Mouse (Mus musculus): ENCODE measurements at regions not wholly inside any gene's neighbourhood (a gene's known extent, or its start where the extent isn't known, plus 50 kb on each side); places are given as distances from the start of the nearest gene placed in this dataset.
"Not testable (repeated sequence)": the region's sequence is repeated elsewhere in the genome, so short reads cannot be mapped to it uniquely, and the experiment has no call there.

GRCm38 (mm10) chr11:16607900-16608422 is 99.7 kb upstream of the Sec61g start:
- TF ChIP-seq CTCF (IDR thresholded peaks at IDR 0.05; ENCODE audit: borderline replicate concordance, insufficient read depth, low read depth, low read length); POLR2A (IDR thresholded peaks at IDR 0.05; ENCODE audit: borderline replicate concordance, insufficient read depth, low read length): not testable (repeated sequence)
